Mouse (Mus musculus) midbrain, postnatal 0 days (tissue): ENCODE data around the gene Sapcd1. TPM values are rescaled to one million over a fixed set of nuclear protein-coding genes. Genes with fewer than 3 reads are reported as not detected.
"Not testable (repeated sequence)": the region's sequence is repeated elsewhere in the genome, so short reads cannot be mapped to it uniquely, and the experiment has no call there.

Source experiments
- ATAC-seq: fragments of 200-750 bp; cut with Nextera tagmentation; 2 replicates; pipeline ENCODE4 v1.8.0; 2017; ENCODE audit warnings: moderate number of reproducible peaks, mild to moderate bottlenecking, moderate TSS enrichment, moderate library complexity; ENCODE audit not compliant: low FRiP score
- DNase-seq: peaks from one replicate; pipeline ENCODE4 v3.0.0-alpha.2; 2015; ENCODE audit warnings: low spot score
- H3K27ac ChIP-seq: fragments of 300-500 bp; sonication (generic); 2 replicates; pipeline ENCODE4 v1.5.1; 2014; ENCODE audit warnings: low read depth, mild to moderate bottlenecking, low read length, mixed read lengths
- H3K27me3 ChIP-seq: fragments of 300-500 bp; sonication (generic); 2 replicates; pipeline ENCODE4 v1.6.1; 2014; ENCODE audit warnings: low read length, control low read depth, mixed read lengths; ENCODE audit not compliant: insufficient read depth
- H3K36me3 ChIP-seq: fragments of 300-500 bp; sonication (generic); 2 replicates; pipeline ENCODE4 v1.6.1; 2014; ENCODE audit warnings: low read length, control low read depth, mixed read lengths; ENCODE audit not compliant: insufficient read depth
- H3K4me1 ChIP-seq: fragments of 300-500 bp; sonication (generic); 2 replicates; pipeline ENCODE4 v1.6.1; 2014; ENCODE audit warnings: mild to moderate bottlenecking, control low read depth, antibody characterized with exemption, low read length, mixed read lengths; ENCODE audit not compliant: insufficient read depth
- H3K4me2 ChIP-seq: fragments of 300-500 bp; sonication (generic); 2 replicates; pipeline ENCODE4 v1.6.1; 2014; ENCODE audit warnings: low read depth, mild to moderate bottlenecking, low read length, mixed read lengths; ENCODE audit not compliant: poor library complexity, severe bottlenecking
- H3K4me3 ChIP-seq: fragments of 300-500 bp; sonication (generic); 2 replicates; pipeline ENCODE4 v1.5.1; 2014; ENCODE audit warnings: low read depth, mild to moderate bottlenecking, low read length, moderate library complexity
- H3K9ac ChIP-seq: fragments of 300-500 bp; sonication (generic); replicated peaks from 2 replicates; pipeline ENCODE4 v1.6.1; 2014; ENCODE audit warnings: mild to moderate bottlenecking, low read length, moderate library complexity, mixed read lengths; ENCODE audit not compliant: poor library complexity, severe bottlenecking
- H3K9me3 ChIP-seq: fragments of 300-500 bp; sonication (generic); 2 replicates; pipeline ENCODE4 v1.6.1; 2016; ENCODE audit warnings: low read length, control low read depth
- CTCF ChIP-seq: IDR thresholded peaks from 2 replicates; pipeline ENCODE4 v1.5.1; 2016; ENCODE audit warnings: antibody characterized with exemption, mild to moderate bottlenecking
- WGBS: fragments of 180-500 bp; shearing (Covaris S2); extraction: QIAGEN DNeasy Blood & Tissue Kit; methylation state at CpG from one replicate; pipeline ENCODE4 v1.1.7; 2014; 5-methylcytosine and 5-hydroxymethylcytosine counted together
- polyA plus RNA-seq: library from polyadenylated mRNA; unstranded; fragments of >200 nt; fragmentation: Nextera tagmentation; extraction: Ambion mirVana; gene quantifications from 2 replicates; pipeline ENCODE4 v1.2.1, GENCODE M21; 2015
- total RNA-seq: library from RNA; depleted of rRNA; stranded (reverse); fragments of >200 nt; gene quantifications from 2 replicates; pipeline ENCODE4 v1.2.3, GENCODE M21; 2014

Gene Sapcd1
- total and polyA plus RNA-seq, 2 experiments from 2014 or later, result 1.5 TPM; not detected in 1

GRCm38 (mm10) chr17:34998526-34999430, 29.0 kb downstream of the Sapcd1 start:
- no peaks in the 10 kb centered on the region; the same call in 1 of the 2 replicates for H3K36me3 ChIP-seq
- no peak for ATAC-seq
- H3K9me3 ChIP-seq, result no peaks in the 10 kb centered on the region
- DNase-seq, result no peak
- TF ChIP-seq CTCF, result no peak
- H3K9ac ChIP-seq, result no peak overlapping the region
- peaks cover 6% of the 10 kb centered on the region for H3K4me1 ChIP-seq
- no peaks in the 10 kb centered on the region for H3K27me3 ChIP-seq
- no peak overlapping the region for H3K4me2 ChIP-seq
- 94% methylated on average over 15 of the region's 15 CpGs for WGBS
- no peak overlapping the region for H3K27ac ChIP-seq
- H3K4me3 ChIP-seq, result no peak overlapping the region

GRCm38 (mm10) chr17:34997142-34997483, 30.7 kb downstream of the Sapcd1 start:
- H3K36me3 ChIP-seq, result no peaks in the 10 kb centered on the region; the same call in 1 of the 2 replicates
- ATAC-seq (no peak), DNase-seq (no peak)
- WGBS, result 91% methylated on average over 5 of the region's 5 CpGs
- no peak overlapping the region for H3K9ac ChIP-seq
- no peak overlapping the region for H3K27ac ChIP-seq
- no peak overlapping the region for H3K4me3 ChIP-seq
- H3K4me2 ChIP-seq, result no peak overlapping the region
- peaks cover 1% of the 10 kb centered on the region; the same call in 1 of the 2 replicates for H3K4me1 ChIP-seq
- no peaks in the 10 kb centered on the region for H3K9me3 ChIP-seq
- TF ChIP-seq CTCF, result no peak
- H3K27me3 ChIP-seq, result no peaks in the 10 kb centered on the region

- DNase-seq, result no peak
- no peak for TF ChIP-seq CTCF
- Histone ChIP-seq H3K9me3 (no peaks in the 10 kb centered on the region), H3K4me2 (no peak overlapping the region), H3K4me1 (no peaks in the 10 kb centered on the region; the same call in 1 of the 2 replicates), H3K27ac (no peak overlapping the region), H3K27me3 (no peaks in the 10 kb centered on the region), H3K4me3 (no peak overlapping the region), H3K9ac (no peak overlapping the region), H3K36me3 (no peaks in the 10 kb centered on the region; the same call in 1 of the 2 replicates)
- 92% methylated on average over 12 of the region's 14 CpGs for WGBS
- ATAC-seq, result no peak
These were observed 31.2 kb downstream of the Sapcd1 start for GRCm38 (mm10) chr17:34996411-34997141.

DNA sequence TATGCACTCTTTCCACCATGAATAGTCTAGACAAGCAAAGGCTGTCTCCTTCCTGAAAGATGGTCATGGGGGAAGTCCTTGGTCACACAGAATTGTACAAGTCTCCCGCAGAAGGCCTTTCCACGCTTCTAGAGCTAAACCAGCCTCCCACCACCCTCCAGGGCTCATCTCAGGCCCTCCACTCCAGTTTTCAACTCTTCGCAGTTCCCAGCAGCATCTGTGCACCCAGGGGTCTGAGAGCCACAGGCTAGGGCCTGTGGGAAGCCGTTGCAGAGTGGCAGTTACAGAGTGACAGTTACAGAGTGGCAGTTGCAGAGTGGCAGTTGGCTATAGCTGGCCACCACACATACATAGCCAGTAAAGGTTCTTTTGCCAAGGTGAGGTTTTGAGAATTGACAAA, 31.9 kb downstream of the Sapcd1 start:
- not testable (repeated sequence) for H3K4me3 ChIP-seq, H3K4me1 ChIP-seq, H3K9ac ChIP-seq, H3K27ac ChIP-seq, DNase-seq, H3K36me3 ChIP-seq, H3K4me2 ChIP-seq, ATAC-seq, H3K9me3 ChIP-seq, H3K27me3 ChIP-seq
- WGBS, result 96% methylated on average over 4 of the region's 4 CpGs

DNA sequence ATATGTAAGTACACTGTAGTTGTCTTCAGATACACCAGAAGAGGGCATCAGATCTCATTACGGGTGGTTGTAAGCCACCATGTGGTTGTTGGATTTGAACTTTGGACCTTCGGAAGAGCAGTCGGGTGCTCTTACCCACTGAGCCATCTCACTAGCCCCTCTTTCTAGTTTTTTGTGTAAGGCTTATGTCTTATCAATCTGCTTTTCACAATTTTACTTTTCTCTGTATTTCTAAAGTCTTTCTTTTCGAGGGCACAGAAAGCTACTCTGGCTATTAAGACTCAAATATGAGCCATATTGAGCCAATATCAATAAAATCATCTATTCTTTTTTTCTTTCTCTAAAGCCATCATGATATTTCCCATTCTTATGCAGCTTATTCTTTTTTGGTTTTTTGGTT, 32.6 kb downstream of the Sapcd1 start:
- not testable (repeated sequence) for ATAC-seq, H3K4me1 ChIP-seq, H3K4me3 ChIP-seq, H3K9ac ChIP-seq, H3K27ac ChIP-seq, DNase-seq, H3K9me3 ChIP-seq, H3K4me2 ChIP-seq, H3K27me3 ChIP-seq, H3K36me3 ChIP-seq
- 89% methylated on average over 4 of the region's 4 CpGs for WGBS

DNA sequence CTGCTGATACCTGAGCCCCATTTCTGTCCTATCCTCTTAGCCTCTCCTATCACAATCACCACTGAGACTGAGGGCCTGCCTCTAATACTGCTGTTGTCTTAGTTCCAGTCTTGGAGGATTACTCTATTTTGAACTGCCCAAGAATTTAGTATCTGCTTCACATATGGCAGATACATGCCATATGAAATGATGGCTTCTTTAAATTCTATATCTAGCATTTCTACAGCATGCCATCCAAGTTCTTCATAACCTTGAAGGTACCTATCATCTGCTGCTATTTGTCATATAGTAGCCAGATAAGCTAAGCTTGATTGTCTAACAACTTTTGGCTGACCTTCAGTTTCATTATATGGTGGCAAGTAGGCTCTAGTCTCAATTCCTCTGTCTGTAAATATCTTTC, 33.1 kb downstream of the Sapcd1 start:
- Histone ChIP-seq H3K9ac (no peak overlapping the region), H3K9me3 (no peaks in the 10 kb centered on the region), H3K27me3 (no peaks in the 10 kb centered on the region), H3K4me3 (no peak overlapping the region), H3K27ac (no peak overlapping the region), H3K4me1 (no peaks in the 10 kb centered on the region), H3K4me2 (no peak overlapping the region), H3K36me3 (no peaks in the 10 kb centered on the region; the same call in 1 of the 2 replicates)
- no peak for ATAC-seq
- no peak for TF ChIP-seq CTCF
- DNase-seq, result no peak
